Mouse (Mus musculus): Measurements from ENCODE around the gene Cfap69.

The Cfap69 gene

DNA sequence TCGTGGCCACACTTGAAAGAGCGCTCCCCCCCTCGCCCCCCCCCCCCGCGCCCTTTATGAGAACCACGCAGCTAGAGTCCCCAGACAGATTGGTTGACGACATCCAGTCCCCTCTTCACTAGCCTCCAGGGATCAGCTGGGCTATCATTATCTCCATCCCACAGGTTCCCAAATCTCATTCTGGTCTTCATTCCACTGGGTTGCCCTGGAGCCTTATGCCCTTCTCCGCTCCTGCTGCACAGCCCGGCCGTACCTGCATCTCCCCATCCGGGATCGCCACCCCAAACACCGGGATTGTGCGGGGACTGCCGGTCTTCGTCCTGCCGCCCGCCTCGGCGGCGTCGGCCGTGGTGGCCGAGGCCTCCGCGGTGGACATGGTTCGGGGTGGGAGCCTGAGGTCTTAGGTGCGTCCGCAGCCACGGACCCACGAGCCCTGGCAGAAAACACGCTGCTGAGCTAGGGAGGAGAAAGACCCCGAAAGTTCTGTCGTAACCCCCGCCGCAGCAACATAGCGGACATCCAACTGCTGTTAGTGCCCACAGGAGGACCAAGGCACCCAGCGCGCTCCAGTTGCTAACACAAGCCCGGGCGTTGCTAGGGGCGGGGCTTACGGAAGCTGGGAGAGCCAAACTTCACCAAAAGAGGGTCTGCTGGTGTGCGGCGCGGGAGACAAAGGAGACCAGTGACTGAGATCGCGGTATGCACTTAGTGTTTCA is at the start of gene Cfap69:
Gene Cfap69 (minus strand): TSS at position 585 of the 716 bp plus-strand sequence.
- DNase-seq (ENCODE audit: low read depth, low spot score), result peak; percentile 92

DNA sequence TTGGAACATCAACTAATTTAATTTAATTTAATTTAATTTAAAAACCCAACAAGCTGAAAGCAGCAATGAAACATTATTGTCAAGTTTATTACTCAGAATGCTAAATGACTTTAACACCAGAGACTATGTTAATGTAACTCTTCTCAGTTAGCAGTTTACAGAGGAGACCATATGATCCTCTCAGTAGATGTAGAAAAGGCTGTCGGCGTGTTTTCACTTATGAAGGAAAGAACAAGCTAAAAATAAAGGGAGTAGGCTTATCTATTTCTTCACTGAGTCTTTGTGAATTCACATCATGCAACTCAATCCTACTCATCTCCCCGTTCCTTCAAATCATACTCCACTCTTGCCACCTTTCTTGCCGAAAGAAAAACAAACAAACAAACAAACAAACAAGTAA is 47.0 kb upstream of the Cfap69 start:
- DNase-seq (ENCODE audit: low read depth, low spot score), result no peak

GRCm38 (mm10) chr5:5707341-5708278 is 43.6 kb upstream of the Cfap69 start:
- peak; percentile 59 for DNase-seq (ENCODE audit: low read depth, low spot score)

- DNase-seq (ENCODE audit: low read depth, low spot score), result no peak
These were observed 41.0 kb upstream of the Cfap69 start for GRCm38 (mm10) chr5:5705019-5705418.

- DNase-seq (ENCODE audit: low read depth, low spot score), result peak; percentile 66
These were observed 36.3 kb upstream of the Cfap69 start for GRCm38 (mm10) chr5:5700386-5700785.

GRCm38 (mm10) chr5:5698830-5699229 is 34.8 kb upstream of the Cfap69 start:
- DNase-seq (ENCODE audit: low read depth, low spot score), result peak; percentile 83

- DNase-seq (ENCODE audit: low read depth, low spot score), result no peak
These were observed 31.4 kb upstream of the Cfap69 start for GRCm38 (mm10) chr5:5695401-5695942.

DNA sequence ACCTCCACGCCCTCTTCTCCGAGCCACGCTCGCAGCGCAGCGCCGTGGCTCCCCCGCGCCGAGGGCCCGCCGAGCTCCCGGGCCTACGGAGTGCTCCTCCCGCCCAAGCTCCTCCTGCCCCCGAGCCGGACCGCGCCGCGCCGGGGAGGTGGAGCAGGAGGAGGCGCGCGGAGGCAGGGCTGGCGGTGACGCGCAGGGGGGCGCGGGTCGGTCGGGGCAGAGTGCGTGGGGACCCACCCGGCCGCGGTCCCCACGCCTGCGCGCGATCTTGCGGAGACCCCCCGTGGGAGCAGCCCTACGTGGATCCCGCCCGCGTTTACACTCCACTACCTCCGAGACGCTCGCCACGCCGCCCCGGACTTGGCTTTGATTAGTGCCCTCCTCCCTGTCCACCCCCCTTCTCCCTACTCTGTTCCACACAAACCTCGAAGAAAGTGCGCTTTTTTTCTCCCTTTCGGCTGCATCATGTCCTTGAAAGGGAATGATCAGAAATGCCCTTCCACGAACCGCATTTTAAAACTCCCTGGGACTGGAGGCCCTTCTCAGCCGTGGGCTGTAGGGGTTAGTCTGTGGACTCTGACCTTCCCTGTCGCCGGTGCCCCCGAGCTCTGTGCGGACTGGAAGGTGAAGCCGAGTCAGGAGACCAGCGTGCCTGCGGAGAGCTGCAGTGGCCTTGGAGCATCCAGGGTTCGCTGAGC is 30.1 kb upstream of the Cfap69 start, which contains the start of gene Steap2:
Gene Steap2 (minus strand): TSS at position 623 of the 698 bp plus-strand sequence.
- DNase-seq (ENCODE audit: low read depth, low spot score), result peak; percentile 69

DNA sequence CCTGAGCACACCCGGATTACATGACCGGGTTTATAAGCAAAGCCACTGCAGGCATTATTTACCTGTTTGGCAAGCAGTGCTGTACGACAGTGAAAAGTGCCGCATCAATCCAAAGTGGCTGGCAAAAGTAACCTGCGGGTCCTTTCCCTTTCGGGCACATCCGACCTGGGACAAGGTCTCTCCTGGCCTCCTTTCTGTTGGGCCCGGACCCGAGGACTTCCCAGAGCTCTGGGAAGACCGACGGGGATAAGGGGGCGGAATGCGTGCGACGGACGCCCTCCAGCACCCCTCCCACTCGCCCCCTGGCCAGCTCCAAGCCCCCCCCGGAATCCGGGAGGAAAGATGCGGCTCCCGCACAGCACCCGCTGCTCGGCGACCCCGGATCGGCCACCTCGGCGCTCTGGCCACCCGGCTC is 29.5 kb upstream of the Cfap69 start:
- DNase-seq (ENCODE audit: low read depth, low spot score), result peak; percentile 51

DNA sequence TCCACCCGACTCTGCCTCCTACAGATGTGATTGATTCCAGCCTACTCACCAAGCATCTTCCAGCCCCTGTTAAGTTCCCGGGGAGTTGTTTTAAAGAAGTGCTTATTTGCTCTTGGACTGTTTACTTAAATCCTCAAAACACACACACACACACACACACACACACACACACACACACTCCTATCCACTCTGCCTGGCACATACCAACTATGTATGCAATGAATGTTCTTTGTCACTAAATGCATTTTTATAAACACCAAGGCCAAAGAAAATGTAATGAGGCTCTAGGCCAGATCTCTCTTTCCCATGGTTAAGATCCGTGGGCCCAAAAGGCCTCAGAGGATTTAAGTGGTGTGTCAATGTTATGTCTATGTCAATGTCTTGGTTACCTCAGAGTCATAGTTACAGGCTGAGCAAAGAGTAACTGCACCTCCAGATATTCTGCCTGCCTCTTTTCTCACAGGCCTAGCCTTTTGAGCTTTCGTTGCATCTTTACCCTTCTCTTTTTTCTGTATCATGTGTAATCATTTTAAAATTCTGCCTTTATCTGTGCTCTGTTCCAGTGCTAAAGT is 28.2 kb upstream of the Cfap69 start:
- no peak for DNase-seq (ENCODE audit: low read depth, low spot score)

GRCm38 (mm10) chr5:5688945-5689540 is 25.0 kb upstream of the Cfap69 start:
- no peak for DNase-seq (ENCODE audit: low read depth, low spot score)

DNA sequence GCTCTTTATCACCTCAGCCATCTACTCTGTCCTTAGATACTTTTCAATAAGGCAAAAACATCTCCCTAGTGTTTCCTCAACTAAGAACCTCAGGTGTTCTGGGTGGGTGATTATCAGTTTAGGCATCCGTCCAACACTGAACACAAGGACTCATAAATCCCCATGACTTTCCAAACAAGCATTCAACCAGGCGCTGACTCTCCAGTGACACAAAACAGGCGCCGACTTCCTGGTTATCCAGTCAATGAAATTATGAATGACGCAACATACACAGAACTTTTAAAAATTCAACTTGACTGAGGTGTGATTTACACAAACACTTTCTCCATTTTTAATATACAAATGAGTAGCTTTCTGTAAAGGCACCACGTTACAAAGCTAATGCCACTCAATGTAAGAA is 24.2 kb upstream of the Cfap69 start:
- no peak for DNase-seq (ENCODE audit: low read depth, low spot score)

DNA sequence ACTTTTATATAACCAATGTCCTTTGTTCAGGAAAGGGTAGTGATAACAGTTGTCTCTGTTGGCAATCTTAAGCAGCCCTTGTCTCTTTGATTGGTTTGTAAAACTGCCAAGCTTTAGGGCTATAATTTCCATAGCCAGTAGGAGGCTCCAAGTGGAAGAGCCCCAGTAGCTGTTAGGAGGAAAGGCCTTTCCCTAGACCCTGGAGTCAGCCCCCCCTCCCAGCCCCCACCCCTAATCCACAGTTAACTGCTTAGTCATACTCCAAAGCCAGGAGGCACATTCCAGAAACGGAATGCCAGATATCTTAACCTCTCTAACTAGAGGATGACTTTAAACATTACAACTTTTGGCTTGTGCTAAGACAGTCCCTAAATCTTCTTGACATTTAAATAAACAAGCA is 22.9 kb upstream of the Cfap69 start:
- peak; percentile 85 for DNase-seq (ENCODE audit: low read depth, low spot score)

GRCm38 (mm10) chr5:5684946-5685345 is 20.9 kb upstream of the Cfap69 start:
- DNase-seq (ENCODE audit: low read depth, low spot score), result peak; percentile 46

DNA sequence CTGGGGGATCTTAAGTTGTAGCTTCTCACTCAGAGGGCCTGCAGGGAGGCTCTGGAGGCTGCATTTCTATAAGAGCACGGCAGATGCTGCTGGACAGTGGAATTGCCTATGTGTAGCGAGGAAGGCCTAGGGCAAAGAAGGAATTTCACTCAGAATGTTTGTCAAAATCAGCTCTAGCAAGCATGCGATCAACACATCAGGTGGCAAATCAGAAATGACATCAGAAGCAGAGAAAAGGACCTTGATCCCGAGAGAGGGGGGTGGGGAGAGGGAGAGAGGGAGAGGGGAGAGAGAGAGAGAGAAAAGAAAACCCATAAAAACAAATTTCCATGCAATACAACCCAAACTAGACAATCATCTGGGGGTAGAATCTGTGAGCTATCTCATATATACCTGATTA is 19.3 kb upstream of the Cfap69 start:
- DNase-seq (ENCODE audit: low read depth, low spot score), result no peak

- DNase-seq (ENCODE audit: low read depth, low spot score), result no peak
These were observed 15.4 kb upstream of the Cfap69 start for GRCm38 (mm10) chr5:5679459-5679858.

- no peak for DNase-seq (ENCODE audit: low read depth, low spot score)
These were observed 12.0 kb upstream of the Cfap69 start for GRCm38 (mm10) chr5:5676082-5676481.

DNA sequence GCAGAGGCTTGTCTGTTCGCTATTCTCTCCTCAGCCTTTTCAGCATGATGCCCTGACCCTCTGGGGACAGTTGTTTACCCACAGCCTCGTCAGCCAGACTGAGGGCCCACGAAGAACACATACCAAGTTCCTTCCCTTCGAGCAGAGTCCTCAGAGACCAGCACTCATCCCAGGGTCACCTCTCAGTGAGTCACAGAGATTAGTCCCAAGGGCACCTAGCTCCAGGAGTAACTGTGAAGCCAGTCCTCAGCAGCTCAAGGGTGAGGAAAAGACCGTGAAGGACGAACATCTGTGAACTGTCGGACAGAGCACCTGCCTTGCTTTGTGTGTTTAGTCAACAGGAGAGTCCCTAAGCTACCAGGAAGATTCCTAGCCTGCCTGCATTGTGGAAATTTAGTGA is 4.9 kb upstream of the Cfap69 start:
- no peak for DNase-seq (ENCODE audit: low read depth, low spot score)

DNA sequence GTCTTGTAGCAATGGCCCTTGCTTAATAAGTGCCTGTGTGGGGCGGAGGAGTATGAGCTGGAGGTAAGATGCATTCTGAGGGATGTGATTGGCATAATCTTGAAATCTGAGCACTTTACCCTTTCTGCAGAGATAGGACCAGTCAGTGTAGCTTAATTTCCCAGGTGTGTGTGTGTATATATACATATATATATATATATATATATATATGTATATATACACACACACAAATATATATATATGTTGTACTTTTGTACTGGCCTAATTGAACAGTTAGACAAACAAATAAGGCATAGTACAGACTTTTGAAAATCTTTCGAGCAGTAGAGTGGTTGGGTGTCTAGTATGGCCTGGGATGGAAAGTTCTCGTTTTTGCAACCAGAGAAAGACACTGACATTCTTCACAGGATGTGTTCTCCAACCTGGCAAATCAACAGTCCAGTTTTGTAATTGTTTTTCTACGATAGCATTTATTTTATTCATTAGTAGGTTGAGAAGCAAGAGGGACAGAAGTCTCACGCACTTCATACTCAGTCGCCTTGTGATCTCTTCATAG is 410 bp upstream of the Cfap69 start:
- no peak for DNase-seq (ENCODE audit: low read depth, low spot score)

DNA sequence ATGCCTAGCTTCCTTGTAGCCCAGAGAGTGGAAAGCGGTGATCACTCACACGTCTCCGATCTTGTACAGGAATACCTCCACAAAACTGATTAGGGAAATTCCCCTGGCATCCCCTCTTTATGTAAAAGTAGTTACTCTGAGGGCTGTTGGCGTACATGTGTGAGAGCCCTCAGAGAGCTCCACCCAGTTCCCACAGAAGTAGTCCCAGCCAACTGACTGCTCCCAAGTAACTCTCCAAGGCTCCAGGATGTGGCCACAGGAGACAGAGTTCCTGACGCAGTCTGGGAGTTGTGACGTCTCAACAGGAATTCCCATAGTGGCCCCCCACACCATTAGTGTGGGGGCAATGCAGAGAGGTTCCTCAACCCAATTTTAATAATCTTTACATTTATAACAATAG is 982 bp downstream of the Cfap69 start:
- DNase-seq (ENCODE audit: low read depth, low spot score), result peak; percentile 28

- DNase-seq (ENCODE audit: low read depth, low spot score), result no peak
These were observed 5.4 kb downstream of the Cfap69 start for GRCm38 (mm10) chr5:5658680-5659079.

Data from ZHBTc4 (cell line).